Mouse (Mus musculus): Measurements from ENCODE around the gene Lmf2. TPM values are rescaled to one million over a fixed set of nuclear protein-coding genes. Genes with fewer than 3 reads are reported as not detected.

The Lmf2 gene
- total RNA-seq (2023), result 10 to 100 TPM; 39.9 to 50.1 TPM

GRCm38 (mm10) chr15:89355241-89356187 is at the start of gene Lmf2, which contains the start of gene Ncaph2:
TSS of gene Lmf2 (minus strand) at chr15:89355659.
TSS of gene Ncaph2 (plus strand) at chr15:89355719.

DNA sequence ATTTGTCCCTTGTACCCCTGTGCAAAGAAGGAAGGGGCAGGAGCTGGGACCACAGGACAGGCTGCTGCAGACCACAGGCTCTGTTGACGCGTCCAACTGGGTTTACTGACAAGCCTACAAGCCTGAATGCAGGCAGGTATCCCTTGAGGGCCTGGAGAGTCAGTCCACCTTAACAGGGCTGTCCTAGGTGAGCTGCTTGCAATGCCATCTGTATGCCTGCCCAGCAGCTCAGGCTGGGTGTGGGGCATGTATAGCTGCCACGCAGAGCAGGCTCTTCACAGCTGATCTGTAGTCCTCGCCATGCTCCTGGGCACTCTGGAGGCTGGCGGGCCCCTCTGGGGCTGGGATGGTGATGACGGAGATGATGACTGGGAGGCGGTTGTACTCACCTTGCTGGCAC is 29.2 kb upstream of the Lmf2 start, which contains the start of gene Klhdc7b:
TSS of gene Klhdc7b (plus strand) at position 301 of the 400 bp plus-strand sequence.

GRCm38 (mm10) chr15:89378831-89379401 is 23.5 kb upstream of the Lmf2 start, which contains the start of gene Odf3b:
TSS of gene Odf3b (minus strand) at chr15:89379282.

DNA sequence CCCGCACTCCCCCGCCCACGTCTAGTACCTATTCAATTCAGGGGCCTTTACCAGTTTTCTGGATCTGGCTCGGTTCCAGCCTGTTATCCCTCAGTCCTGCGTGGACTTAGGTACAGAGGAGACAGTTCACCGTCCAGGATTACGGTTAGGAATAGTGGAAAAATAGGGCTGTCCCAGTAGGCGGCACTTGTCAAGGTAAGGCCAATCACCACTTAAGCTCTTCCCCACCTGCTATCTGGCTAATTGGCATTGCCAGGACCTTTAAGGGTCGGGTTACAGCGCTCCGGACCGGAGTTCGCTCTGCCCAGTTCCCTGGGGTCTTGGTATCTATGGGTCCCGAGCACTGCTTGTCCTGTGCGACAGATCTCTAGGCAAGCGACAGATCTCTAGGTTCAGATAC is 21.5 kb upstream of the Lmf2 start, which contains the start of gene Tymp:
TSS of gene Tymp (minus strand) at position 83 of the 400 bp plus-strand sequence.

DNA sequence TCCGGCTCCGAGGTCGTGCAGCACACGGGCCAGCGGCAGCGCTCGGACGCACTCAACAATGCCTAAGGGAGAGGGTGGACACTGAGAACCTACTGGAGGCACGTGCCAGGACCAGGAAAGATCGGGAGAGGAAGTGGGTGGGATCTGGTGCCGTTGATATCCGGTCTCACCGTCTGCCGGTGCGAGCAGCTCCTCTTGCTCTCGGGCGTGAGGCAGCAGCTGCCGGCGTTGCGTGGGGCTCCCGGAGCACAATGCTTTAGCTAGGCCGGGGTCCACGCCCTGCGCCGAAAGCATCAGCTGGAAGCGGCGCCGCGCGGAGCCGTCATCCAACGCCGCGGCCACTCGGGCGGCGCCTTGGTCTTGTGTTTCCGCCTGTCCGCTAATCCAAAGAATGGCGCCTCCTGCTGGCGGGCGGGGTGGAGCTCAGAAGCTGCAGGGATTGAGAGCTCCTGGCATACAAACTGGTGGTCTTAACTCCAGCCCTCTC is 18.3 kb upstream of the Lmf2 start, which contains the start of gene Sco2:
TSS of gene Sco2 (minus strand) at position 85 of the 487 bp plus-strand sequence.

GRCm38 (mm10) chr15:89334271-89334670 is 21.2 kb downstream of the Lmf2 start, which contains the start of gene Miox:
TSS of gene Miox (plus strand) at chr15:89334398.

GRCm38 (mm10) chr15:89322670-89323522 is 32.6 kb downstream of the Lmf2 start, which contains the start of gene Adm2:
TSS of gene Adm2 (plus strand) at chr15:89322720.

GRCm38 (mm10) chr15:89315190-89315731 is 40.2 kb downstream of the Lmf2 start, which contains the start of gene Sbf1:
TSS of gene Sbf1 (minus strand) at chr15:89315311.

Other genes with a start within 250 kb of the Lmf2 start
- gene Tubgcp6, start 232.5 kb downstream of the Lmf2 start, total RNA-seq (2023), result 10 to 100 TPM; 39.6 to 44.1 TPM
- 10 to 100 TPM; 23.1 to 23.6 TPM for gene Hdac10, start 227.0 kb downstream of the Lmf2 start, total RNA-seq (2023)
- 1 to 10 TPM; 1.9 to 2.6 TPM for gene Mapk12, start 215.0 kb downstream of the Lmf2 start, total RNA-seq (2023)
- gene Mapk11, start 206.0 kb downstream of the Lmf2 start, total RNA-seq (2023), result 10 to 100 TPM; 20.9 to 25.3 TPM
- gene Plxnb2, start 174.9 kb downstream of the Lmf2 start, total RNA-seq (2023), result 1 to 10 TPM; 1.5 to 2.3 TPM
- 10 to 100 TPM; 21.4 to 24.4 TPM for gene Dennd6b, start 159.2 kb downstream of the Lmf2 start, total RNA-seq (2023)
- 10 to 100 TPM; 41.2 to 45.4 TPM for gene Ppp6r2, start 144.1 kb downstream of the Lmf2 start, total RNA-seq (2023)
- 100 to 1,000 TPM; 419 to 453 TPM for gene Sbf1, start 40.3 kb downstream of the Lmf2 start, total RNA-seq (2023)
- gene Adm2, start 32.9 kb downstream of the Lmf2 start, total RNA-seq (2023), result not detected
- not detected for gene Miox, start 21.3 kb downstream of the Lmf2 start, total RNA-seq (2023)
- gene Ncaph2, start 60 bp upstream of the Lmf2 start, total RNA-seq (2023), result 100 to 1,000 TPM; 111 to 131 TPM
- gene Sco2, start 18.2 kb upstream of the Lmf2 start, total RNA-seq (2023), result 10 to 100 TPM; 23.7 to 25.2 TPM
- under 1 TPM; 0.65 to 0.76 TPM for gene Tymp, start 21.4 kb upstream of the Lmf2 start, total RNA-seq (2023)
- gene Odf3b, start 23.6 kb upstream of the Lmf2 start, total RNA-seq (2023), result not detected
- gene Klhdc7b, start 29.3 kb upstream of the Lmf2 start, total RNA-seq (2023), result under 1 TPM; 0.20 to 0.30 TPM
- not detected for gene Syce3, start 54.8 kb upstream of the Lmf2 start, total RNA-seq (2023)
- 1 to 10 TPM; 4.0 to 6.2 TPM for gene Cpt1b, start 70.2 kb upstream of the Lmf2 start, total RNA-seq (2023)
- 10 to 100 TPM in 1 of 2 experiments, 1 to 10 TPM in 1; 8.1 to 10.1 TPM for gene C730034F03Rik, start 73.9 kb upstream of the Lmf2 start, total RNA-seq (2023)
- under 1 TPM in 1 of 2 experiments, not detected in 1; 0.68 TPM for gene Gm44502, start 74.0 kb upstream of the Lmf2 start, total RNA-seq (2023)
- gene Chkb, start 74.2 kb upstream of the Lmf2 start, total RNA-seq (2023), result 100 to 1,000 TPM; 150 to 159 TPM
- gene Mapk8ip2, start 98.3 kb upstream of the Lmf2 start, total RNA-seq (2023), result under 1 TPM in 1 of 2 experiments, not detected in 1; 0.12 TPM
- 10 to 100 TPM; 13.5 to 15.3 TPM for gene Arsa, start 121.8 kb upstream of the Lmf2 start, total RNA-seq (2023)
- gene Shank3, start 144.0 kb upstream of the Lmf2 start, total RNA-seq (2023), result 1 to 10 TPM in 1 of 2 experiments, under 1 TPM in 1; 0.86 to 2.1 TPM
- gene Acr, start 212.7 kb upstream of the Lmf2 start, total RNA-seq (2023), result not detected
- gene Rabl2, start 236.3 kb upstream of the Lmf2 start, total RNA-seq (2023), result 1 to 10 TPM; 1.0 to 3.3 TPM

All from T-cell, adult 66 days (primary cell).